Mouse (Mus musculus): ENCODE results near the gene Hic2.

- no peak for TF ChIP-seq CTCF (IDR thresholded peaks at IDR 0.05; ENCODE audit: low read depth)
- no peak for TF ChIP-seq EP300 (IDR thresholded peaks at IDR 0.05; ENCODE audit: low read depth)
These were observed 11.6 kb downstream of the Hic2 start for GRCm38 (mm10) chr16:17244996-17245395.
